Mouse (Mus musculus): ENCODE data around the gene Arhgdia. TPM values are rescaled to one million over a fixed set of nuclear protein-coding genes. Genes with fewer than 3 reads are reported as not detected.

Arhgdia gene
- polyA plus RNA-seq, 1 experiment from 2014 or later, result 360 TPM

DNA sequence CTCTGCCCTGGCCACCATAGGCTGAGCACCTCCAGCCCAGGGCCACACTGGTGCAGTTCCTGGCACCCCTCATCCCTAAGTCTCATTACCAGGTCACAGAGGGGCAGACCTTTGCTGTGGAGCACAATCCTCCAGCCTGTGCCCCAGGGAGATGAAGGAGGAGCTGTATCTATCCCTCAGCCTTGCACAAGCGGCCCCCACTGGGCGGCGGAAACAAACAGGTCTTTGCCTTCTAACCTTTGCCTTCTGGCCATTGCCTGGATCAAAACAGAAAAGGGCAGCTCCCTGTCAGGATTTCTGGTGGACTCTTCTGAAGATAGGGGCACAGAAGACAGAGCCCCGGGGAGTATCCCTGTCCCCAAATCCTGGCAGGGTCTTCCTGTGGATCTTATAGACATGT is 52.5 kb downstream of the Arhgdia start:
- no peak overlapping the region for H3K27ac ChIP-seq (replicated peaks in 1 of 2; ENCODE audit: control insufficient read depth in 1 of 2, insufficient read depth in 1 of 2, low read depth in 2 of 2, low read length in 2 of 2)
- peaks cover 2 to 8% of the 10 kb centered on the region in 2 experiments; a peak in 3 of 4 replicates for H3K4me1 ChIP-seq (ENCODE audit: control insufficient read depth in 2 of 2, insufficient read depth in 2 of 2, low read length in 2 of 2)
- WGBS, result 47% methylated on average over 4 of the region's 4 CpGs
- no peak overlapping the region for H3K4me3 ChIP-seq (ENCODE audit: control insufficient read depth in 1 of 2, insufficient read depth in 1 of 2, low read depth in 1 of 2, low read length in 2 of 2)
- no peak overlapping the region for H3K9ac ChIP-seq (ENCODE audit: low read length)
- no peak for ATAC-seq (ENCODE audit: insufficient number of reproducible peaks, insufficient read depth, low FRiP score, low read depth)
- 0 out of 2 replicates have a peak, but pooled peaks cover 3% of the 10 kb centered on the region for H3K9me3 ChIP-seq (ENCODE audit: control insufficient read depth, low read length)
- H3K4me2 ChIP-seq (ENCODE audit: low read length), result no peak overlapping the region
- H3K27me3 ChIP-seq (ENCODE audit: control insufficient read depth, insufficient read depth, low read length), result peaks cover 58% of the 10 kb centered on the region
- no peaks in the 10 kb centered on the region for H3K36me3 ChIP-seq (ENCODE audit: control insufficient read depth, insufficient read depth, low read length)

Small RNA genes within 50 kb of the gene (microRNA-seq; reads per million reads assigned to microRNA genes)
- gene Mir6936, result not detected

Other genes starting within 250 kb of the Arhgdia start
- gene Actg1, start 233.1 kb downstream of the Arhgdia start, polyA plus RNA-seq (2014; fragmentation: Nextera tagmentation; extraction: Ambion mirVana), result 979 and 1,136 TPM in 2 replicates
- 0.62 and 1.1 TPM in 2 replicates for gene Fscn2, start 220.1 kb downstream of the Arhgdia start, polyA plus RNA-seq (2014; fragmentation: Nextera tagmentation; extraction: Ambion mirVana)
- 30.6 and 32.8 TPM in 2 replicates for gene Faap100, start 202.9 kb downstream of the Arhgdia start, polyA plus RNA-seq (2014; fragmentation: Nextera tagmentation; extraction: Ambion mirVana)
- 35.6 and 37.2 TPM in 2 replicates for gene Nploc4, start 143.9 kb downstream of the Arhgdia start, polyA plus RNA-seq (2014; fragmentation: Nextera tagmentation; extraction: Ambion mirVana)
- not detected in 2 replicates for gene Tspan10, start 139.0 kb downstream of the Arhgdia start, polyA plus RNA-seq (2014; fragmentation: Nextera tagmentation; extraction: Ambion mirVana)
- gene Pde6g, start 128.1 kb downstream of the Arhgdia start, polyA plus RNA-seq (2014; fragmentation: Nextera tagmentation; extraction: Ambion mirVana), result 0.23 TPM in 1 of 2 replicates, not detected in the other
- gene Oxld1, start 123.6 kb downstream of the Arhgdia start, polyA plus RNA-seq (2014; fragmentation: Nextera tagmentation; extraction: Ambion mirVana), result 24.9 and 26.0 TPM in 2 replicates
- gene Ccdc137, start 123.5 kb downstream of the Arhgdia start, polyA plus RNA-seq (2014; fragmentation: Nextera tagmentation; extraction: Ambion mirVana), result 19.5 and 20.2 TPM in 2 replicates
- gene Arl16, start 114.0 kb downstream of the Arhgdia start, polyA plus RNA-seq (2014; fragmentation: Nextera tagmentation; extraction: Ambion mirVana), result 40.0 and 44.4 TPM in 2 replicates
- 225 and 239 TPM in 2 replicates for gene Mrpl12, start 97.0 kb downstream of the Arhgdia start, polyA plus RNA-seq (2014; fragmentation: Nextera tagmentation; extraction: Ambion mirVana)
- gene Slc25a10, start 89.8 kb downstream of the Arhgdia start, polyA plus RNA-seq (2014; fragmentation: Nextera tagmentation; extraction: Ambion mirVana), result 39.4 and 41.7 TPM in 2 replicates
- gene Gcgr, start 50.9 kb downstream of the Arhgdia start, polyA plus RNA-seq (2014; fragmentation: Nextera tagmentation; extraction: Ambion mirVana), result 2.3 and 2.5 TPM in 2 replicates
- 153 and 158 TPM in 2 replicates for gene Mcrip1, start 31.9 kb downstream of the Arhgdia start, polyA plus RNA-seq (2014; fragmentation: Nextera tagmentation; extraction: Ambion mirVana)
- not detected in 2 replicates for gene Ppp1r27, start 30.5 kb downstream of the Arhgdia start, polyA plus RNA-seq (2014; fragmentation: Nextera tagmentation; extraction: Ambion mirVana)
- gene P4hb, start 8.4 kb downstream of the Arhgdia start, polyA plus RNA-seq (2014; fragmentation: Nextera tagmentation; extraction: Ambion mirVana), result 431 and 451 TPM in 2 replicates
- gene Alyref, start 16.7 kb upstream of the Arhgdia start, polyA plus RNA-seq (2014; fragmentation: Nextera tagmentation; extraction: Ambion mirVana), result 251 and 254 TPM in 2 replicates
- 223 and 251 TPM in 2 replicates for gene Anapc11, start 16.8 kb upstream of the Arhgdia start, polyA plus RNA-seq (2014; fragmentation: Nextera tagmentation; extraction: Ambion mirVana)
- 17.5 and 18.9 TPM in 2 replicates for gene Npb, start 26.9 kb upstream of the Arhgdia start, polyA plus RNA-seq (2014; fragmentation: Nextera tagmentation; extraction: Ambion mirVana)
- gene Pcyt2, start 36.3 kb upstream of the Arhgdia start, polyA plus RNA-seq (2014; fragmentation: Nextera tagmentation; extraction: Ambion mirVana), result 72.0 and 73.2 TPM in 2 replicates
- 17.6 and 18.5 TPM in 2 replicates for gene Sirt7, start 43.6 kb upstream of the Arhgdia start, polyA plus RNA-seq (2014; fragmentation: Nextera tagmentation; extraction: Ambion mirVana)
- 16.6 and 18.1 TPM in 2 replicates for gene Mafg, start 52.0 kb upstream of the Arhgdia start, polyA plus RNA-seq (2014; fragmentation: Nextera tagmentation; extraction: Ambion mirVana)
- 17.1 and 22.3 TPM in 2 replicates for gene Pycr1, start 62.1 kb upstream of the Arhgdia start, polyA plus RNA-seq (2014; fragmentation: Nextera tagmentation; extraction: Ambion mirVana)
- 19.4 and 19.5 TPM in 2 replicates for gene Myadml2, start 66.5 kb upstream of the Arhgdia start, polyA plus RNA-seq (2014; fragmentation: Nextera tagmentation; extraction: Ambion mirVana)
- 1.1 and 1.6 TPM in 2 replicates for gene Notum, start 79.6 kb upstream of the Arhgdia start, polyA plus RNA-seq (2014; fragmentation: Nextera tagmentation; extraction: Ambion mirVana)
- gene Aspscr1, start 91.3 kb upstream of the Arhgdia start, polyA plus RNA-seq (2014; fragmentation: Nextera tagmentation; extraction: Ambion mirVana), result 96.6 and 106 TPM in 2 replicates
- gene Cenpx, start 132.1 kb upstream of the Arhgdia start, polyA plus RNA-seq (2014; fragmentation: Nextera tagmentation; extraction: Ambion mirVana), result 109 and 135 TPM in 2 replicates
- gene Lrrc45, start 132.3 kb upstream of the Arhgdia start, polyA plus RNA-seq (2014; fragmentation: Nextera tagmentation; extraction: Ambion mirVana), result 16.9 and 23.7 TPM in 2 replicates
- 0.69 and 1.9 TPM in 2 replicates for gene Rac3, start 139.8 kb upstream of the Arhgdia start, polyA plus RNA-seq (2014; fragmentation: Nextera tagmentation; extraction: Ambion mirVana)
- 7.7 and 11.9 TPM in 2 replicates for gene Dcxr, start 145.7 kb upstream of the Arhgdia start, polyA plus RNA-seq (2014; fragmentation: Nextera tagmentation; extraction: Ambion mirVana)
- 1.7 and 4.7 TPM in 2 replicates for gene Cbr2, start 150.5 kb upstream of the Arhgdia start, polyA plus RNA-seq (2014; fragmentation: Nextera tagmentation; extraction: Ambion mirVana)
- 1.9 and 2.9 TPM in 2 replicates for gene Hmga1b, start 181.2 kb upstream of the Arhgdia start, polyA plus RNA-seq (2014; fragmentation: Nextera tagmentation; extraction: Ambion mirVana)
- gene Rfng, start 202.6 kb upstream of the Arhgdia start, polyA plus RNA-seq (2014; fragmentation: Nextera tagmentation; extraction: Ambion mirVana), result 16.0 and 16.7 TPM in 2 replicates
- 138 and 151 TPM in 2 replicates for gene Gps1, start 202.6 kb upstream of the Arhgdia start, polyA plus RNA-seq (2014; fragmentation: Nextera tagmentation; extraction: Ambion mirVana)
- 43.6 and 44.5 TPM in 2 replicates for gene Dus1l, start 214.8 kb upstream of the Arhgdia start, polyA plus RNA-seq (2014; fragmentation: Nextera tagmentation; extraction: Ambion mirVana)
- 29.6 and 32.0 TPM in 2 replicates for gene Fasn, start 242.9 kb upstream of the Arhgdia start, polyA plus RNA-seq (2014; fragmentation: Nextera tagmentation; extraction: Ambion mirVana)

Measured in heart, embryonic 14.5 days (tissue).